Mouse (Mus musculus) cerebellum, adult 9-10 months (tissue): Measurements from ENCODE around the gene 5031439G07Rik.
"Not testable (repeated sequence)": the region's sequence is repeated elsewhere in the genome, so short reads cannot be mapped to it uniquely, and the experiment has no call there.

Experiments used
- DNase-seq: peaks from one replicate; pipeline ENCODE4 v3.0.0; 2022

5031439G07Rik gene

DNA sequence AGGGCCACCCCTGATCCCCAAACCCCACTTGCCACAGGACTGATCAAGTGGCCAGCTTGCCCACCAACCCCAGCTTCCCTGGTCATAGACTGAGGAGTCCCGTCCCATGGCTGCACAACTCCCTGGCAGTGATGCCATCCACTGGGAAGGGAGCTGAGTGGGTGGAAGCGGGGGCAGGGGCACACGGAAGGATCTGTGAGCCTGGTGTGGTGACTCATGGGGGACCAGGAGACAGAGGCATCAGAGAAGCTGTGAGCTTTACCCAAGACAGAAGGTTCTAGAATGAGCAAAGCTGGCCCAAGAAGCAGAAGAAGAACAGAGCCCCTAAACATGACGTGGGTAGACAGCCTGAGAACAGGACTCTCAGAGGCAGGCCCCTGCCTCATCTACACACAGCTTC is 38.3 kb downstream of the 5031439G07Rik start:
- DNase-seq = no peak

GRCm38 (mm10) chr15:84948990-84949389 is 39.4 kb downstream of the 5031439G07Rik start:
- no peak for DNase-seq

GRCm38 (mm10) chr15:84944319-84944718 is 44.0 kb downstream of the 5031439G07Rik start:
- no peak for DNase-seq

GRCm38 (mm10) chr15:84942647-84943285 is 45.6 kb downstream of the 5031439G07Rik start:
- DNase-seq = no peak

GRCm38 (mm10) chr15:84940102-84940501 is 48.2 kb downstream of the 5031439G07Rik start:
- DNase-seq = no peak

DNA sequence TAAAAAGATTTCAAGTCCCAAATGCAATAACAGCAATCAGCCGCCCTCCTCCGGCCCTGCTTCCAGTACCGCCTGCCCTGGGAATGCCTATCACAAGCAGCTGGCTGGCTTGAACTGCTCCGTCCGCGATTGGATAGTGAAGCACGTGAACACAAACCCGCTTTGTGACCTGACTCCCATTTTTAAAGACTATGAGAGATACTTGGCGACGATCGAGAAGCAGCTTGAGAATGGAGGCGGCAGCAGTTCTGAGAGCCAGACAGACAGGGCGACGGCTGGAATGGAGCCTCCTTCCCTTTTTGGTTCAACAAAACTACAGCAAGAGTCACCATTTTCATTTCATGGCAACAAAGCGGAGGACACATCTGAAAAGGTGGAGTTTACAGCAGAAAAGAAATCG is 53.5 kb downstream of the 5031439G07Rik start:
- DNase-seq = no peak

DNA sequence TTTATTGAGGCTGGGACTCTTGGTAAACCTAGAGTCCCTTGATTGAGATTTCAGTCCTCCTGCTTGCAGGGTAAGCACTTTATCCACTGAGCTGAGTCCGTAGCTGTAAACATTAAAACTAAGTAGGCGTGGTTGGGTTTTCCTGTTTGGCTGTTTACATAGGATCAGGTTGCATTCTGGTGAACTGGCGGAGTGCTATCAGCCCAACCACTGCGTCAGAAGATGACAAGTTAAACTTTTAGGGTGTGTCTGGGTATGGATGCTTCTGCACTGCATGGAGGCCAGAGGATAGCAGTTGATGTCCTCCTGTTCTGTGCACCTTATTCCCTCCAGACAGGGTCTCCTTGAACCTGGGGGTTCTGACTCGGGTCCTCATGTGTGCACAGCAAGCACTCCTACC is 56.0 kb downstream of the 5031439G07Rik start:
- no peak for DNase-seq

DNA sequence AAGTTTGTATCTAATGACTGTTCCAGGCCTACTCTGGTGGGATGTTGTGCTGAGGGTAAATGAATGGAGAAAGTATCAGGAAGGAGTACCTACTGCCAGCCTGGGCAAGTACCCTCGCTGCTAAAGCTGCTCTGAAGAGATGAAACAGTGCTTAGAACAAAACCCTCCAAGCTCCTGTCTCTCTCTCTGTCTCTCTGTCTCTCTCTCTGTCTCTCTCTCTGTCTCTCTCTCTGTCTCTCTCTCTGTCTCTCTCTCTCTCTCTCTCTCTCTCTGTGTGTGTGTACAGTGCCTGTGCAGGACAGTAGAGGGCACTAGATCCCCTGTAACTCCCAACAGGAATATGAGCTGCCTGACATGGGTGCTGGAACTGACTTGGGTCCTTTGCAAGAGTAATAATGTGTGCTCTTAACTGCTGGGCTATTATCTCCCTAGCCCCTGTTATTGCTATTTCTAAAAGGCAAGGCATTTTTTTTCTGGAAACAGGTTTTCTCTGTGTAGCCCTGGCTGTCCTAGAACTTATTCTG is 62.8 kb downstream of the 5031439G07Rik start:
- no peak for DNase-seq

DNA sequence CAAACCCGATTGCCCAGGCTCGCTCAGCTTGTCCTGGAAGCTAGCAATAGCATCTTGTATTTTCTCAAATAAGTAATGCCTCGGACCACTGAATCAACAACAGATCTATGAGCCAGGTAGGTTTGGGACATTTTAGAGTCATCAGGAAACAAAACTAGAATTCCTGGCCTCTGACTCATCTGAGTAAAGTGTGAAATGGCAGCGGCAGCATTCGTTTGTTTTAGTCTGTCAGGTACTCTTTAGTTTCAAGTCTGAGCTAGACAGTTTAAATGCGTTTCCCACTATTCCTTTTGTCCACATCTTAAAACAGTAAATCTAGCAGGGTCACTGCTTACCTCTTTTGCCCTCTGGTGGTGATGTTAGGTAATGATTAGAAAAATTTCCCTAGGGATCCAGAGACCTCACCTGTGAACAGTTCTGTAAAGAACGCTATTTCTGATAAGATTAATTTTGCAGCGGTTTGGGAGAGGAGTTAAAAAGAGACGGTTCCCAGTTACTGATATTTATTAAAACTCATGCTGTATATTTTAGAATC is 63.5 kb downstream of the 5031439G07Rik start:
- peak; percentile 82 for DNase-seq

DNA sequence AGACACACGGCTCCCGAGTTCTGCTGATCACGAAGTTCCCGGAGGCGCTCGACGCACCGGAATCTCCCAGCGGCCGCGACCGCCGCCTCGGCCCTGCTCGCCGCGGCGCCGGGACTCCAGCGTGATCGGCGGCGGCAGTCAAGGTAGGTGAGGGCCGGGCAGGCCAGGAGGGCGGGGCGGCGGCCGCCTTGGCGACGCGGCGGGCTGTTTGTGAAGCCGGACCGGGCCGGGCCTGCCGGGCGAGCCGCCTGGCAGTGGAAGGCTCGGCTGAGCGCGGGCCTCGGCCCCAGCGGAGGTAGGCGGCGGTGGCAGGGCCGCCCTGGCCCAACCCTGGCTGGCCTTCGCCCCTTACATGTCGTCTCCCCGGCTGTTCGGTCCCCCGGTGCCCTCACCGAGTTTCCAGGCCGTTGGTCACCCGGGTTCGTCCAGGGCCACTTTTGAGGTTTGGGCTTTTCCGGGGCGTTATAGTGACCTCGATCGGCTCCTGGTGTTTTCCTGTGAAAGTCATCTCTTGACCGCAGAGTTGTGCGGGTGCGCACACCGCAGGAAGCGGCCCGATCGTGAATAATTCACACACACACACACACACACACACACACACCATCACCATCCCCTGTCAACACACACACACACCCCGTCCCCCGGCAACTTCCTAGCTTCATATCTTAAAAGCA is 64.7 kb downstream of the 5031439G07Rik start:
- no peak for DNase-seq

GRCm38 (mm10) chr15:84922884-84923507 is 65.4 kb downstream of the 5031439G07Rik start, which contains the start of gene Nup50:
Gene Nup50, plus strand, starts transcription at chr15:84923411.
- peak; percentile 100 for DNase-seq

DNA sequence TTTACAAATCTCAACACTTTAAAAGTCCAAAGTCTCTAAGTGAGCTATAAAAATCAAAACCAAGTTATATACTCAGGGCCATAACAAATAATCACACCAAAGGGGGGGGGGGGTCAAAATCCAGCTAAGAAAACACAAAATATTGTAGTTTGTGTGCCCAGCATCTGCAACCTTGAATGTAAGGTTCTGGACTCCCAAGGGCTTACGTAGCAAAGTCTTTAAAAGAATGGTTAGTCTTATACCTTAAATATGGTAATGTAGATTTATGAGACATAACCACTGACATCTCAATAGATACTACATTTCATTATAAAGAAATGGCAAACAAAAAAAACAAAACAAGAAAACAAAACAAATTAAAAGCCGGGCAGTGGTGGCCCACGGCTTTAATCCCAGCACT is 68.4 kb downstream of the 5031439G07Rik start, which contains the start of gene Gm29666:
Gene Gm29666 (minus strand): TSS at position 101 of the 400 bp plus-strand sequence.
- no peak for DNase-seq

GRCm38 (mm10) chr15:84913201-84913600 is 75.2 kb downstream of the 5031439G07Rik start:
- DNase-seq = no peak

- DNase-seq = no peak
Observed at GRCm38 (mm10) chr15:84903843-84904385, 84.4 kb downstream of the 5031439G07Rik start.

GRCm38 (mm10) chr15:84898077-84898476 is 90.3 kb downstream of the 5031439G07Rik start:
- no peak for DNase-seq

- DNase-seq = no peak
Observed at GRCm38 (mm10) chr15:84896664-84897063, 91.7 kb downstream of the 5031439G07Rik start.

- DNase-seq = not testable (repeated sequence)
Observed at GRCm38 (mm10) chr15:84896216-84896615, 92.1 kb downstream of the 5031439G07Rik start.
